Mouse (Mus musculus): ENCODE measurements at regions not wholly inside any gene's neighbourhood (a gene's known extent, or its start where the extent isn't known, plus 50 kb on each side); places are given as distances from the start of the nearest gene placed in this dataset.

DNA sequence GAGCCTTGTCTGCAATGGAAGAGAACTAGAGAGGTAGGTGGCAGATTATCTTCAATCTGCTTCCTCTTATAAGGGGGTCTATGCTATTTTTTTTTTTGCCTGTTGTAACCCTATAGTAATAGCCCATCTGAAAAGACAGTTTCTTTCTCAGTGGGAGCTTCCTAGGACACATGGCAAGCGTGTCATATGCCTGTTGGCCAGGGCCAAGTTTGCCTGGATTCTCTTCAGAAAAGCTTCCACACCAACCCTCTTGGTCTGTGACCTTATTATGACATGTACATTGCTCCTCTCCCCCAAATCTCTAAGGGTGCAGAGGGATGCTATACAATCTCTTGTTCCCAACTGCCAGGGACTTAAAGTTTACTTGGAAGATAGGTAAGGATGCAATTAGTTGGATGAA is 174.8 kb downstream of the Brinp2 start:
- Histone ChIP-seq H3K4me3 (ENCODE audit: insufficient read depth, low read depth, low read length) (no peak overlapping the region), H3K9ac (ENCODE audit: low read depth, low read length) (no peak overlapping the region), H3K79me2 (ENCODE audit: control insufficient read depth, insufficient read depth, low read length) (no peaks in the 10 kb centered on the region), H3K27me3 (ENCODE audit: control insufficient read depth, insufficient read depth, low read length) (no peaks in the 10 kb centered on the region), H3K27ac (replicated peaks; ENCODE audit: insufficient read depth, low read depth, low read length) (no peak overlapping the region), H3K4me1 (ENCODE audit: control insufficient read depth, insufficient read depth, low read length) (no peaks in the 10 kb centered on the region), H3K36me3 (ENCODE audit: control insufficient read depth, insufficient read depth, low read length) (no peaks in the 10 kb centered on the region)
- no peak for DNase-seq (ENCODE audit: extremely low read depth, low read depth, low spot score)
- 65% methylated on average over 1 of the region's 1 CpGs for WGBS
- TF ChIP-seq POLR2A (IDR thresholded peaks at IDR 0.05; ENCODE audit: extremely low read depth, insufficient read depth, low read length) (no peak), CTCF (IDR thresholded peaks at IDR 0.05; ENCODE audit: low read depth, low read length) (no peak)

DNA sequence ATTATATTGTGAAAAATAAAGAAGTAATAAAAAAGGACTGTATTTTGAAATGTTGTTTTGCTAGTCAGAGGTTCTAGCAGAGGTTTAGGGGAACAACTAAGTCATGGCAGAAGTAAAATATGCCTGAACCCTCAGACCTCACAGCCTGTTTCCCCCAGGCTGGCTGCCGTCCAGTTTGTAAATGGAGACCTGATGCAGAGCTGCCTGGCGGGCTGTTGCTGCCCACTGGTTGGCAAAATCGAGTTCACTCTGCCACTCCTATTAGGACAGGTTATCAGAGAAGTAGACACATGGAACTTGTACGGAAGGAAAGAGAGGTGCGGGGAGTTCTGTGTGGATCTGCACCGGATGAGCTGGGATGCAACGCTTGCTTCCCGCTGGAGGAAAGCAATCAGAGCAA is 168.5 kb downstream of the Brinp2 start:
- Histone ChIP-seq H3K27me3 (ENCODE audit: control insufficient read depth, insufficient read depth, low read length) (no peaks in the 10 kb centered on the region), H3K27ac (replicated peaks; ENCODE audit: insufficient read depth, low read depth, low read length) (no peak overlapping the region), H3K4me3 (ENCODE audit: insufficient read depth, low read depth, low read length) (no peak overlapping the region), H3K4me1 (ENCODE audit: control insufficient read depth, insufficient read depth, low read length) (no peaks in the 10 kb centered on the region), H3K9ac (ENCODE audit: low read depth, low read length) (no peak overlapping the region), H3K36me3 (ENCODE audit: control insufficient read depth, insufficient read depth, low read length) (no peaks in the 10 kb centered on the region), H3K79me2 (ENCODE audit: control insufficient read depth, insufficient read depth, low read length) (no peaks in the 10 kb centered on the region)
- TF ChIP-seq CTCF (IDR thresholded peaks at IDR 0.05; ENCODE audit: low read depth, low read length) (no peak), POLR2A (IDR thresholded peaks at IDR 0.05; ENCODE audit: extremely low read depth, insufficient read depth, low read length) (no peak)
- 74% methylated on average over 8 of the region's 8 CpGs for WGBS
- DNase-seq (ENCODE audit: extremely low read depth, low read depth, low spot score) = no peak

DNA sequence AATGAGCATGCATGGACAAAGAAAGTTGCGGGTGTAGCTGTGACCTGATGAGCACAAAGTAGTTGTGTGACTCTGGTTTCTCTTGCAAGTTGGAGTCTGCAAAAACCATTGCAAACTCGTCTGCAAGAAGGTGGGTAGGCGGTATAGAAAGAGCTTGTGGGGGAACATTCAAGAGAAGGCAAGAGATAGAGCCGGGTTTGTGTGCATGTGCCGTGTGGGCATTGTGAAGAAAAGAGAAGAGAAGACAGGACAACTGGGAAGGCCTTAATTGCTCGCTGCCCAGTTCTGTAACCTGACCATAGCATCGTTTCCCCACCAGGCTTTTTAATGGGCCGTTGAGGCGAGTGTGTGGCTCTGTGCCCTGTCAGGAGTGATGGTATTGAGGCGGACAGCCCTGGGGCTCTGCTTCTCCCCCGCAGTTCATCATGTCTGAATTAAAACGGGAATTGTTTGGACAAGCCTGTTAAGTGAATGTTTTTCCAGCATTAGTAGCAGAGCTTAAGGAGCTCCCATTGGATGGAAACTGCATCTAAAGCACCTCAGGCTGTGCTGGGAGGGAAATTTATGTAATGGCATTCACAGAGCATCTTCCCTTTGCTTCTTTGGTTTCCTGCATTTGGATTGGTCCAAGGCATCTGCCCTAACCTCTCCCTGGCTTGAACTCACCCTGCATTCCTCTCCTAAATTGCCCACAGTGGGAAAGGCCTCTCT is 163.1 kb downstream of the Brinp2 start:
- DNase-seq (ENCODE audit: extremely low read depth, low read depth, low spot score) = no peak
- no peak overlapping the region for H3K9ac ChIP-seq (ENCODE audit: low read depth, low read length)
- H3K27me3 ChIP-seq (ENCODE audit: control insufficient read depth, insufficient read depth, low read length) = no peaks in the 10 kb centered on the region
- WGBS = 62% methylated on average over 12 of the region's 12 CpGs
- H3K79me2 ChIP-seq (ENCODE audit: control insufficient read depth, insufficient read depth, low read length) = no peaks in the 10 kb centered on the region
- H3K27ac ChIP-seq (replicated peaks; ENCODE audit: insufficient read depth, low read depth, low read length) = no peak overlapping the region
- H3K36me3 ChIP-seq (ENCODE audit: control insufficient read depth, insufficient read depth, low read length) = no peaks in the 10 kb centered on the region
- no peaks in the 10 kb centered on the region for H3K4me1 ChIP-seq (ENCODE audit: control insufficient read depth, insufficient read depth, low read length)
- no peak overlapping the region for H3K4me3 ChIP-seq (ENCODE audit: insufficient read depth, low read depth, low read length)
- TF ChIP-seq CTCF (IDR thresholded peaks at IDR 0.05; ENCODE audit: low read depth, low read length) (no peak), POLR2A (IDR thresholded peaks at IDR 0.05; ENCODE audit: extremely low read depth, insufficient read depth, low read length) (no peak)

DNA sequence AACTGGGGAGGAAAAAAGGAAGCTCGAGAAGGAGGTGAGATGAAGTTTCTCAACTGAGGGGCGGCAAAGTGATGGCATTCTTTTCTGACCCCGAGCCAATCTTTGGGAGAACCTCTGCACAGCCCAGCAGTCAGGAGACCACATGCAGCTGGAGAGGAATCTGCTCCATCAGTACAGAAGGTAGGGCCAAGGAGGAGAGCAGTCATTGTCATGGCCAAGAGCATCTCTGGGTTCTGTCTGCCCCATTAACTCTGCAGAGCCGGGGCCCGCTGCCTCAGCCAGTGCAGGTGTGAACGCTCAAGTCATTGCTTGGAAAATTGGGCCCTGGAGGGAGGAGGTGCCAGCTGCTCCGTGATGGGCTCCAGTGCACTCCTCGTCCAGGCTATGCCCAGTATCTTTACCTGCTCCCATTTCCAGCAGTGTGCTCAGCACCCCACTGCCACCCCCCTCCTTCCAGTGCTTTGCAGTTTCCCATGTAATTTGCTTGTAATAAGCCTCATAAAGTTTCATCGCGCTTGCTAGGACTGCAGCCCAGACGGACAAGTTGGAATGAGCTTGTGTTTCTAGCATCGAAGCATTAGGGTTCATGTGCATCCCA is 162.1 kb downstream of the Brinp2 start:
- Histone ChIP-seq H3K4me3 (ENCODE audit: insufficient read depth, low read depth, low read length) (no peak overlapping the region), H3K27ac (replicated peaks; ENCODE audit: insufficient read depth, low read depth, low read length) (no peak overlapping the region), H3K9ac (ENCODE audit: low read depth, low read length) (no peak overlapping the region), H3K79me2 (ENCODE audit: control insufficient read depth, insufficient read depth, low read length) (no peaks in the 10 kb centered on the region), H3K36me3 (ENCODE audit: control insufficient read depth, insufficient read depth, low read length) (no peaks in the 10 kb centered on the region), H3K4me1 (ENCODE audit: control insufficient read depth, insufficient read depth, low read length) (no peaks in the 10 kb centered on the region), H3K27me3 (ENCODE audit: control insufficient read depth, insufficient read depth, low read length) (no peaks in the 10 kb centered on the region)
- WGBS = 70% methylated on average over 12 of the region's 12 CpGs
- TF ChIP-seq POLR2A (IDR thresholded peaks at IDR 0.05; ENCODE audit: extremely low read depth, insufficient read depth, low read length) = no peak
- no peak for TF ChIP-seq CTCF (IDR thresholded peaks at IDR 0.05; ENCODE audit: low read depth, low read length)
- DNase-seq (ENCODE audit: extremely low read depth, low read depth, low spot score) = no peak

Data from liver, adult 2 months (tissue).